Mouse (Mus musculus) embryonic facial prominence, embryonic 10.5 days (tissue): ENCODE results near the gene Itgav. TPM values are rescaled to one million over a fixed set of nuclear protein-coding genes. Genes with fewer than 3 reads are reported as not detected.

ENCODE experiments used
- DNase-seq: peaks from one replicate; pipeline ENCODE4 v3.0.0-alpha.2; 2017; ENCODE audit warnings: low spot score
- H3K27ac ChIP-seq: fragments of 300-500 bp; sonication (generic); replicated peaks from 2 replicates; pipeline ENCODE4 v1.5.1; 2016; ENCODE audit warnings: mild to moderate bottlenecking
- H3K27me3 ChIP-seq: fragments of 300-500 bp; sonication (generic); replicated peaks from 2 replicates; pipeline ENCODE4 v1.6.1; 2016; ENCODE audit warnings: low read depth, mild to moderate bottlenecking; ENCODE audit not compliant: poor library complexity, severe bottlenecking
- H3K36me3 ChIP-seq: fragments of 300-500 bp; sonication (generic); replicated peaks from 2 replicates; pipeline ENCODE4 v1.6.1; 2016; ENCODE audit warnings: mild to moderate bottlenecking, moderate library complexity
- H3K4me1 ChIP-seq: fragments of 300-500 bp; sonication (generic); 2 replicates; pipeline ENCODE4 v1.6.1; 2016
- H3K4me3 ChIP-seq: fragments of 300-500 bp; sonication (generic); 2 replicates; pipeline ENCODE4 v1.5.1; 2016; ENCODE audit warnings: mild to moderate bottlenecking, moderate library complexity
- H3K9me3 ChIP-seq: fragments of 300-500 bp; sonication (generic); 2 replicates; pipeline ENCODE4 v1.6.1; 2016; ENCODE audit warnings: mild to moderate bottlenecking
- WGBS: fragments of 180-500 bp; shearing (Covaris S2); methylation state at CpG from one replicate; pipeline ENCODE4 v1.1.7; 2016; 5-methylcytosine and 5-hydroxymethylcytosine counted together
- polyA plus RNA-seq: library from polyadenylated mRNA; unstranded; fragments of >200 nt; fragmentation: Nextera tagmentation; extraction: Ambion mirVana; gene quantifications from 2 replicates; pipeline ENCODE4 v1.2.1, GENCODE M21; 2016

The Itgav gene
- polyA plus RNA-seq, 1 experiment from 2014 or later: 55.7 TPM

DNA sequence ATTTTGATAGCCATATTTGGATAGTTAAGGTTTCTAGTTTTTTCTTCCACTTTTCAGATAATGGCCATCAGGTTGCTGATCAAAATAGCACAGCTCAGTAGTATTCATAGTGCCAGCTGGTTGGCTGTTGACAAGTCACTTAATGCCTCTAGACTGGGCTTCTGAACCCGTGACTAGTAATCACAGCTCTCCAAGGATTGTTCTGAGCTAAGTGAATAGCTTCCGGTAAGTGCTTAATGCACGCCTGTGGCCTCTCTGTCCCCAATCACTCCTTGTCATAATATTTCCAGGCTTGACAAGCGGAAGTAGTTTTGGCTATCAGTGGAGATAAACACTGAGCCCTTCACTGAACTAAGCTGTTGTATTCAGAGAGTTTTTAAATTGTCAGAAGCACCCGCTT lies 35.5 kb downstream of the Itgav start:
- Histone ChIP-seq H3K27ac (peak overlapping the region; percentile 71), H3K4me3 (no peak overlapping the region), H3K9me3 (no peaks in the 10 kb centered on the region), H3K27me3 (no peaks in the 10 kb centered on the region), H3K4me1 (peaks cover 18% of the 10 kb centered on the region), H3K36me3 (peaks cover 24% of the 10 kb centered on the region)
- 56% methylated on average over 5 of the region's 5 CpGs for WGBS
- DNase-seq: peak; percentile 24

- Histone ChIP-seq H3K4me3 (no peak overlapping the region), H3K27me3 (no peaks in the 10 kb centered on the region), H3K36me3 (peaks cover 24% of the 10 kb centered on the region), H3K9me3 (no peaks in the 10 kb centered on the region), H3K4me1 (peaks cover 18% of the 10 kb centered on the region), H3K27ac (no peak overlapping the region)
- DNase-seq: no peak
- 79% methylated on average over 1 of the region's 1 CpGs for WGBS
Observed at GRCm38 (mm10) chr2:83760112-83760511, 35.9 kb downstream of the Itgav start.

DNA sequence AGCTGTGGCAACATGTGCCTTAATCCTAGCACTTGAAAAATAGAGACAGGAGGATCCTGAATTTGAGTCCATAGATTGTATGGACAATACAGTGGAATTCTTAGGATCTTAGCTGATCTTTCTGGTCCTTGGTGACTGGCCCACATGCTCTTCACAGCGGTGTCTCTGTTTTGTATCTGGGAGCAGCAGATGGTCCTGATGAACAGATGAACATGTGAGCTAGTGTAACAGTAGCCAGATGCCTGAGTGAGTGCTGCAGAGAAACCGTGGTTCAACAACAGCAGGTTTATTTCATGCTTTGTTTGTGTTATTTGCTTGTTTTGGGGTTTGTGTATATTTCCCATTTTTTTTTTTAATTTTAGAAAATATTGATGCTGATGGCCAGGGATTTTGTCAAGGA lies 37.3 kb downstream of the Itgav start:
- H3K4me3 ChIP-seq: no peak overlapping the region
- no peak for DNase-seq
- no peaks in the 10 kb centered on the region for H3K9me3 ChIP-seq
- WGBS: 74% methylated on average over 2 of the region's 2 CpGs
- no peak overlapping the region for H3K27ac ChIP-seq
- H3K27me3 ChIP-seq: no peaks in the 10 kb centered on the region
- H3K4me1 ChIP-seq: peaks cover 18% of the 10 kb centered on the region
- H3K36me3 ChIP-seq: peaks cover 21% of the 10 kb centered on the region

DNA sequence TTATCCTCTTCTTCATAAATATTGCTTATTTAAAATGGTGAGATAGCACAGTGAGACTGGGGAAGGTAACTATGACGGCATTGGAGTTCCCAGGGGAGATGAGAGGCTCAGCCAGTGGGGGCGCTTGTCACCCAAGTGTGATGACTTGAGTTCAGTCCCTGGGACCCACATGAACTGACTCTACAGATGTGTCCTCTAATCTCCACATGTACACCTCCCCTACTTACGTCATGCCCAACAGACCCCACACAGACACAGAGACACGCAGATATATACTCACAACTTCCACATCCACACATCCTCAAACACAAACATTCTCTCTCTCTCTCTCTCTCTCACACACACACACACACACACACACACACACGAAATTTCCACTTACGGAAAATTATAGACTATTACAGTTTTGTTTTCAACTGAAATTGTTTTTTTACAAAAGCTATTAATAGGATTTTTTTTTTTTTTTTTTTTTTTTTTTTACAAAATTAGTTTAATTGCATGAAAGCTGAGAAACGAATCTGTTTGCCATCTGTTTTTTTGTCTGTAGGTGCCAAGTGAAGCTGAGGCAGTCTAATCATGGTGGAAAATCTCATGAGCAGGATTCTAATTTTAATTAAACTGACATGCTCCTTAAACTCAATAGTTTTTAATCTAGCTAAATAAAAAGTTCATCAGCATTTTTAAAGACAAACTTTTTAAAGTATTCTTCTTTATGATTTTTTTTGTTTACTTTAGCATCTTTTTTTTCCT lies 38.1 kb downstream of the Itgav start:
- Histone ChIP-seq H3K4me1 (peaks cover 18% of the 10 kb centered on the region), H3K36me3 (peaks cover 21% of the 10 kb centered on the region), H3K4me3 (no peak overlapping the region), H3K27ac (no peak overlapping the region), H3K27me3 (no peaks in the 10 kb centered on the region), H3K9me3 (no peaks in the 10 kb centered on the region)
- 76% methylated on average over 7 of the region's 7 CpGs for WGBS
- no peak for DNase-seq

- Histone ChIP-seq H3K27ac (no peak overlapping the region), H3K9me3 (no peaks in the 10 kb centered on the region), H3K36me3 (peaks cover 50% of the 10 kb centered on the region), H3K4me3 (no peak overlapping the region), H3K27me3 (no peaks in the 10 kb centered on the region), H3K4me1 (no peaks in the 10 kb centered on the region)
- no peak for DNase-seq
- 84% methylated on average over 6 of the region's 6 CpGs for WGBS
Observed at GRCm38 (mm10) chr2:83766058-83766457, 41.9 kb downstream of the Itgav start.

DNA sequence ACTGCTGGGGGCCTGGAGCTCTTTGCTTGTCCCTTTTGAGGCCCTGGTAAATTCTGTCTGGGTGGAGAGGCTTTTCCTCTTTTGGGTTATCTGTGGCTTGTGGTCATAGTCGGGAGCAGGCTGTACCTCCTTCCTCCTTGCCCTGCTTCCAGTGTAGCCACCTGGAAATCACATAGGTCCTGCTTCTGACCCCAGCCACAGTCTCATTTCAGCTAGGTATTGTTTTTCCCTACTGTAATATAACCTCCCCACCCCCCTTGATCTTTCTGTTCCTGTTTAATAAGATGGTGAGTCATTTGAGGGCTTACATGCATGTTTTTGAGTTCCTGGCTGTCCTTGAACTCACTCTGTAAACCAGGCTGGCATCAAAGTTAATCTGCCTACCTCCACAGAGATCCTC lies 42.7 kb downstream of the Itgav start:
- Histone ChIP-seq H3K4me3 (no peak overlapping the region), H3K27me3 (no peaks in the 10 kb centered on the region), H3K4me1 (no peaks in the 10 kb centered on the region), H3K27ac (no peak overlapping the region), H3K36me3 (peaks cover 53% of the 10 kb centered on the region), H3K9me3 (no peaks in the 10 kb centered on the region)
- no peak for DNase-seq
- WGBS: 89% methylated on average over 1 of the region's 1 CpGs

DNA sequence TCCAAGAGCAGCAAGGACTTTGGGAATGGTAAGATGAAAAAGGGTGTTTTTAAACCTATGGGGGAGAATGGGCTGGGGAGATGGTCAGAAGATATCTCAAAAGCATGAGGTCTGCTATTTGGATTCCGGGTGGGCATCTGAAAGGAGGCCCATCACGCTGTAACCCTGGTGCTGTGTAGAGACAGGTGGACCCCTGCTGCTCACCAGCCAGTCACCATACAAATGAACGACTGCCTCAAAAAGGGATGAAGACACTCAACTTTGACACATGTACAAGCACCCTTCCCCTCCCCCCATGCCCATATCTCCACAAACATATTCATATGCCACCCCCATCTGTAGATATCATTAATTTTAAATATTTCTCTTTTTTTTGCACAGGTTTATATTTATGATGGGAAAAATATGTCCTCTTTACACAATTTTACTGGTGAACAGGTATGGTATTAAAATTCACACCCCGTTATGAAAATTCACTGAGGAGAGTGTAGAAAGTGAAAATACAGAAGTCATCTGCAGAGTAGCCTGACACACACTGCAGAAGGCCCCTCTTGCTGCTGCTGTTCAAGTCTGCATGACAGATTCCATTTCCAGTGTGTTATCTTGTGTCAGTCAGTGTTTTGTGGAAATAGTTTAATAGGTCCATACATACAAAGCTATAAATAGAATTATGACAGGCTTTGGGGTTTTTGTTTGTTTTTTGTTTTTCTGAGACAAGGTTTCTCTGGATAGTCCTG lies 44.3 kb downstream of the Itgav start:
- Histone ChIP-seq H3K36me3 (peaks cover 69% of the 10 kb centered on the region), H3K27ac (no peak overlapping the region), H3K9me3 (no peaks in the 10 kb centered on the region), H3K4me3 (no peak overlapping the region), H3K27me3 (no peaks in the 10 kb centered on the region), H3K4me1 (no peaks in the 10 kb centered on the region)
- no peak for DNase-seq
- WGBS: 93% methylated on average over 4 of the region's 4 CpGs

DNA sequence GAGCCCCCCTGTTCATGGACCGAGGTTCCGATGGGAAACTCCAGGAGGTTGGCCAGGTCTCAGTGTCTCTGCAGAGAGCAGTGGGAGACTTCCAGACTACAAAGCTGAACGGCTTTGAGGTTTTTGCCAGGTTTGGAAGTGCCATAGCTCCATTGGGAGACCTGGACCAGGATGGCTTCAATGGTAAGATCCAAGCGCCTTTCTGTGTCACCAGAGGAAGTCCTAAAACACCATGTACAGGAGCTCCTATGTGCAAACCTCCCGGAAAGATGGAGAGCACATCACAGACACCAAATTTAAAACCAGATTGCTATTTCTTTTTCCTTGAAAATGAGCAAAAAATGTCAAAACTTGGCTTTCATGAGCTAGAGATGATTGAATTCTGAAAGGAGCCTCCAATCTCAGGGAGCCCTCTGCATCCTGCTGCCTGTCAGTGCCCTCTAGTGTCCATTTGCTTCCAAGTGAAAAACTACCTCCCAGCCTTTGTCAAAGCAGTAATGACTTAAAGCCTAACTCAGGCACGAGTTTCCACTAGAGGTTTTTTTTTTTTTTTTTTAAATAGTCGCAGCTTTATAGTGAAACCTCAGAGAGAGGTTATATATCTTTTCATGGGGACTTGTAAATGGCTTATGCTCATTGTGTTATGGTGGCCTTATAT lies 47.1 kb downstream of the Itgav start:
- no peak overlapping the region for H3K27ac ChIP-seq
- no peaks in the 10 kb centered on the region for H3K27me3 ChIP-seq
- H3K4me1 ChIP-seq: no peaks in the 10 kb centered on the region
- no peak overlapping the region for H3K4me3 ChIP-seq
- no peaks in the 10 kb centered on the region for H3K9me3 ChIP-seq
- peaks cover 90% of the 10 kb centered on the region for H3K36me3 ChIP-seq
- WGBS: 64% methylated on average over 7 of the region's 7 CpGs
- DNase-seq: peak; percentile 41

- Histone ChIP-seq H3K4me1 (no peaks in the 10 kb centered on the region), H3K9me3 (no peaks in the 10 kb centered on the region), H3K4me3 (no peak overlapping the region), H3K27ac (no peak overlapping the region), H3K27me3 (no peaks in the 10 kb centered on the region), H3K36me3 (peaks cover 81% of the 10 kb centered on the region)
- DNase-seq: no peak
- WGBS: 85% methylated on average over 20 of the region's 20 CpGs
Observed at GRCm38 (mm10) chr2:83791330-83792073, 67.3 kb downstream of the Itgav start.

DNA sequence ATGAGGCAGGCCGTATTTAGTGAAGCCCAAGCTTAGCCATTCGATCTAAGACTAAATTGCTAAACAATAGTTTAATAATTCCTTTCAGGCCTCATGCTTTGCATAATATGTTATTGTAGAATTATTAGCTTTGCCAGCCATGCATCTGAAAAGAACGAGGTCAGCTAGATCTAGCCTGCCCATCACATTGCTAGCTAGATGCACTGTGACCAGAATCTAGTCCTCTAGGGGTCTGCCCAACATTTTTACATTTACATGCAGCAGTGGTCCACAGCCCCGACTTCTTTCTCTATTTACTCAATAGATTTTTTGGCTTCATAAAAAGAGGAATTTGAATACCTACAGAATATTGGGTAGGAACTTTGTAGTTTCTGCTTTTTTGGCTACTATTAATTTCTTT lies 67.9 kb downstream of the Itgav start:
- peaks cover 87% of the 10 kb centered on the region for H3K36me3 ChIP-seq
- no peaks in the 10 kb centered on the region for H3K4me1 ChIP-seq
- DNase-seq: no peak
- no peak overlapping the region for H3K4me3 ChIP-seq
- no peaks in the 10 kb centered on the region for H3K27me3 ChIP-seq
- no peak overlapping the region for H3K27ac ChIP-seq
- WGBS: 82% methylated on average over 4 of the region's 4 CpGs
- no peaks in the 10 kb centered on the region for H3K9me3 ChIP-seq

- peaks cover 91% of the 10 kb centered on the region for H3K36me3 ChIP-seq
- H3K27me3 ChIP-seq: no peaks in the 10 kb centered on the region
- WGBS: 83% methylated on average over 4 of the region's 4 CpGs
- no peak overlapping the region for H3K4me3 ChIP-seq
- H3K27ac ChIP-seq: no peak overlapping the region
- no peak for DNase-seq
- H3K4me1 ChIP-seq: no peaks in the 10 kb centered on the region
- no peaks in the 10 kb centered on the region for H3K9me3 ChIP-seq
Observed at GRCm38 (mm10) chr2:83795766-83796165, 71.6 kb downstream of the Itgav start.

DNA sequence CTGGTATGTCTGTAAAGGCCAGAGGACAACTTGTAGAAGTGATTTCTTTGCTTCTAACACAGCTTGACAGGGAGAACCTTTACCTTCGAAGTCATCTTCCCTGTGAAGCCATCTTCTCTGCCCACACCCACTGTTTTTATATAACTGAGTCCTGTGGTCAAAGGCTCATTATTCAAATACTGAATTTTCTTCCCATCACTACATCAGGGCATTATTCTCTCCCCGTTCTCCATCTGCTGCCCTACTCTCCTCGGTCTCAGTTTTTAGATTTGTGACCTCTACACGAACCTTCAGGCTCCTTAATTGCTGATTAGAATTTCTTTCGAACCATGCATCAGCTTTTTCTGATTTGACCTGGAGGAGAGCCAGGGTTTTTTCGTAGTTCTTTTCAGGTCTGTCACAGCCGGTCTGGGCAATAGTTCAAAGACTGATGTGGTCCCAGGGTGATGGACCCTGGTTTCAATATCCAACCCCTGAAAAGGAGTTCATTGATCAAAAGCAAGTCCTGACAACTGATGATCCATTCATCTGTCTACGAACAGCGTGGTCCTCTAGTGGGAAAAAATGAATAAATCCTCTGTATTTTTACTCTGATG lies 73.8 kb downstream of the Itgav start:
- peaks cover 95% of the 10 kb centered on the region for H3K36me3 ChIP-seq
- WGBS: 76% methylated on average over 9 of the region's 9 CpGs

More for the DNA sequence above, 73.8 kb downstream of the Itgav start:
- Histone ChIP-seq H3K4me1 (no peaks in the 10 kb centered on the region), H3K9me3 (no peaks in the 10 kb centered on the region), H3K27ac (no peak overlapping the region), H3K27me3 (no peaks in the 10 kb centered on the region), H3K4me3 (no peak overlapping the region)
- DNase-seq: no peak
